Mouse (Mus musculus): ENCODE data around the gene Lcmt1. TPM values are rescaled to one million over a fixed set of nuclear protein-coding genes. Genes with fewer than 3 reads are reported as not detected.

Lcmt1 gene
- total and polyA plus RNA-seq, 2 experiments from 2014 or later: 93.1 to 122 TPM

- H3K4me1 ChIP-seq (ENCODE audit: insufficient read depth): no peaks in the 10 kb centered on the region
- H3K27me3 ChIP-seq (ENCODE audit: insufficient read depth, low read length): no peaks in the 10 kb centered on the region
- TF ChIP-seq CTCF (IDR thresholded peaks at IDR 0.05; ENCODE audit: low read depth): no peak
- H3K9ac ChIP-seq: no peak overlapping the region
- H3K4me2 ChIP-seq (ENCODE audit: low read depth): no peak overlapping the region
- DNase-seq: no peak
- H3K27ac ChIP-seq (ENCODE audit: low read depth, low read length): no peak overlapping the region
- no peak overlapping the region for H3K4me3 ChIP-seq (ENCODE audit: low read depth, low read length)
- no peak for ATAC-seq
- no peaks in the 10 kb centered on the region for H3K9me3 ChIP-seq (ENCODE audit: low read length)
- peaks cover 18% of the 10 kb centered on the region for H3K36me3 ChIP-seq (ENCODE audit: insufficient read depth)
- WGBS: 81% methylated on average over 4 of the region's 4 CpGs
Observed at GRCm38 (mm10) chr7:123399286-123399685, 29.7 kb downstream of the Lcmt1 start.

DNA sequence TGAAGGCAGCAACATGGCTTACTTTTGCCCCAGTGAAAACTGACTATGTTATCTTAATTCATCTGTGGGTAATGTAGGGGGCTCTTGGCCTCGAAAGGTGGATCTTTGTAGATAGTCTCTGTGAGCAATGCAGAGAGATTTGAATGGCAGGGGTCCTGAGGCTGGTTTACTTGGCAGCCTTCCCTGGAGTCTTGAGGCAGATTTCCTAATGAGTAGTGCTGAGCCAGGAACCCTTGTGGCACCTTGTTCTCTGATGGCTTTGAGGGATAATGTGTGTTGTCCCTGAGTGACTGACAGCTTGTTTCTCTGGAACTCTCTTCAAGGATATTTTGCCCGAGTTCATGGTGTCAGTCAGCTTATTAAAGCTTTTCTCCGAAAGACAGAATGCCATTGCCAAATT lies 31.5 kb downstream of the Lcmt1 start:
- no peak for DNase-seq
- H3K9me3 ChIP-seq (ENCODE audit: low read length): no peaks in the 10 kb centered on the region
- H3K36me3 ChIP-seq (ENCODE audit: insufficient read depth): peaks cover 30% of the 10 kb centered on the region
- H3K4me2 ChIP-seq (ENCODE audit: low read depth): no peak overlapping the region
- no peaks in the 10 kb centered on the region for H3K27me3 ChIP-seq (ENCODE audit: insufficient read depth, low read length)
- TF ChIP-seq CTCF (IDR thresholded peaks at IDR 0.05; ENCODE audit: low read depth): no peak
- no peak overlapping the region for H3K9ac ChIP-seq
- 37% methylated on average over 3 of the region's 3 CpGs for WGBS
- H3K27ac ChIP-seq (ENCODE audit: low read depth, low read length): no peak overlapping the region
- no peak for ATAC-seq
- H3K4me3 ChIP-seq (ENCODE audit: low read depth, low read length): no peak overlapping the region
- H3K4me1 ChIP-seq (ENCODE audit: insufficient read depth): no peaks in the 10 kb centered on the region

- no peak overlapping the region for H3K9ac ChIP-seq
- ATAC-seq (no peak), DNase-seq (no peak)
- no peak for TF ChIP-seq CTCF (IDR thresholded peaks at IDR 0.05; ENCODE audit: low read depth)
- H3K4me2 ChIP-seq (ENCODE audit: low read depth): no peak overlapping the region
- H3K36me3 ChIP-seq (ENCODE audit: insufficient read depth): peaks cover 31% of the 10 kb centered on the region
- H3K4me1 ChIP-seq (ENCODE audit: insufficient read depth): no peaks in the 10 kb centered on the region
- no peak overlapping the region for H3K4me3 ChIP-seq (ENCODE audit: low read depth, low read length)
- no peaks in the 10 kb centered on the region for H3K9me3 ChIP-seq (ENCODE audit: low read length)
- no peaks in the 10 kb centered on the region for H3K27me3 ChIP-seq (ENCODE audit: insufficient read depth, low read length)
- H3K27ac ChIP-seq (ENCODE audit: low read depth, low read length): no peak overlapping the region
- 80% methylated on average over 6 of the region's 6 CpGs for WGBS
Observed at GRCm38 (mm10) chr7:123404198-123404597, 34.6 kb downstream of the Lcmt1 start.

GRCm38 (mm10) chr7:123405619-123406018 lies 36.0 kb downstream of the Lcmt1 start:
- H3K9me3 ChIP-seq (ENCODE audit: low read length): no peaks in the 10 kb centered on the region
- no peak for DNase-seq
- H3K36me3 ChIP-seq (ENCODE audit: insufficient read depth): peaks cover 31% of the 10 kb centered on the region
- H3K4me3 ChIP-seq (ENCODE audit: low read depth, low read length): no peak overlapping the region
- H3K4me1 ChIP-seq (ENCODE audit: insufficient read depth): no peaks in the 10 kb centered on the region
- TF ChIP-seq CTCF (IDR thresholded peaks at IDR 0.05; ENCODE audit: low read depth): no peak
- no peak overlapping the region for H3K9ac ChIP-seq
- no peaks in the 10 kb centered on the region for H3K27me3 ChIP-seq (ENCODE audit: insufficient read depth, low read length)
- H3K4me2 ChIP-seq (ENCODE audit: low read depth): no peak overlapping the region
- no peak overlapping the region for H3K27ac ChIP-seq (ENCODE audit: low read depth, low read length)
- no peak for ATAC-seq
- WGBS: 93% methylated on average over 3 of the region's 3 CpGs

GRCm38 (mm10) chr7:123406988-123407387 lies 37.4 kb downstream of the Lcmt1 start:
- H3K4me3 ChIP-seq (ENCODE audit: low read depth, low read length): no peak overlapping the region
- no peaks in the 10 kb centered on the region for H3K9me3 ChIP-seq (ENCODE audit: low read length)
- no peak overlapping the region for H3K4me2 ChIP-seq (ENCODE audit: low read depth)
- H3K27ac ChIP-seq (ENCODE audit: low read depth, low read length): no peak overlapping the region
- no peaks in the 10 kb centered on the region for H3K4me1 ChIP-seq (ENCODE audit: insufficient read depth)
- 70% methylated on average over 4 of the region's 4 CpGs for WGBS
- no peak for TF ChIP-seq CTCF (IDR thresholded peaks at IDR 0.05; ENCODE audit: low read depth)
- ATAC-seq: no peak
- DNase-seq: no peak
- H3K36me3 ChIP-seq (ENCODE audit: insufficient read depth): peaks cover 37% of the 10 kb centered on the region
- H3K27me3 ChIP-seq (ENCODE audit: insufficient read depth, low read length): no peaks in the 10 kb centered on the region
- H3K9ac ChIP-seq: no peak overlapping the region

- no peak for DNase-seq
- Histone ChIP-seq H3K27ac (ENCODE audit: low read depth, low read length) (no peak overlapping the region), H3K9ac (no peak overlapping the region), H3K9me3 (ENCODE audit: low read length) (no peaks in the 10 kb centered on the region), H3K4me3 (ENCODE audit: low read depth, low read length) (no peak overlapping the region), H3K4me2 (ENCODE audit: low read depth) (no peak overlapping the region), H3K27me3 (ENCODE audit: insufficient read depth, low read length) (no peaks in the 10 kb centered on the region), H3K36me3 (ENCODE audit: insufficient read depth) (peaks cover 23% of the 10 kb centered on the region), H3K4me1 (ENCODE audit: insufficient read depth) (no peaks in the 10 kb centered on the region)
- no peak for ATAC-seq
- WGBS: 87% methylated on average over 7 of the region's 7 CpGs
- no peak for TF ChIP-seq CTCF (IDR thresholded peaks at IDR 0.05; ENCODE audit: low read depth)
Observed at GRCm38 (mm10) chr7:123410502-123410901, 40.9 kb downstream of the Lcmt1 start.

- Histone ChIP-seq H3K4me1 (ENCODE audit: insufficient read depth) (no peaks in the 10 kb centered on the region), H3K9ac (no peak overlapping the region), H3K4me3 (ENCODE audit: low read depth, low read length) (no peak overlapping the region), H3K27me3 (ENCODE audit: insufficient read depth, low read length) (no peaks in the 10 kb centered on the region), H3K36me3 (ENCODE audit: insufficient read depth) (peaks cover 21% of the 10 kb centered on the region), H3K27ac (ENCODE audit: low read depth, low read length) (no peak overlapping the region), H3K4me2 (ENCODE audit: low read depth) (no peak overlapping the region), H3K9me3 (ENCODE audit: low read length) (no peaks in the 10 kb centered on the region)
- DNase-seq (no peak), ATAC-seq (no peak)
- 87% methylated on average over 1 of the region's 1 CpGs for WGBS
- TF ChIP-seq CTCF (IDR thresholded peaks at IDR 0.05; ENCODE audit: low read depth): no peak
Observed at GRCm38 (mm10) chr7:123411109-123411508, 41.5 kb downstream of the Lcmt1 start.

DNA sequence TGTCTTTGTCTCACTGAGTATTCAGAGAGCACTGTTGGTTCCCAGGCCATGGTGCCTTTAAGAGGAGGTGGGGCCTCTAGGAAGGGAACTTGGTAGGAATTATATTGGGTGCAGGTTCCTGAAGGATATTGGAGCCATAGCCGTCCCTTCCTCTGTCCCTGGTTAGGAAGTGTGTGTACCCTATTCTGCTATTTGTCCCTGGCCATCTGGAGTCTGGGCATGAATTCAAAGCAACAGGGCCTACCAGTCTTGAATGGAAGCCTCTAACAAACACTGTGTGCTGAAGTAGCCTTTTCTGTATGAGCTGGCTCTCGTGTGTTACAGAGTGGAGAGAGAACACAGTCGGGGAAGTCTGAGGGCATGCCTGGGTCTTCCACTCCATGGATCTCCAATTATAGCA lies 42.6 kb downstream of the Lcmt1 start:
- peaks cover 20% of the 10 kb centered on the region for H3K36me3 ChIP-seq (ENCODE audit: insufficient read depth)
- no peak for TF ChIP-seq CTCF (IDR thresholded peaks at IDR 0.05; ENCODE audit: low read depth)
- no peak overlapping the region for H3K27ac ChIP-seq (ENCODE audit: low read depth, low read length)
- no peak overlapping the region for H3K4me2 ChIP-seq (ENCODE audit: low read depth)
- H3K27me3 ChIP-seq (ENCODE audit: insufficient read depth, low read length): no peaks in the 10 kb centered on the region
- H3K9me3 ChIP-seq (ENCODE audit: low read length): no peaks in the 10 kb centered on the region
- no peak overlapping the region for H3K4me3 ChIP-seq (ENCODE audit: low read depth, low read length)
- no peaks in the 10 kb centered on the region for H3K4me1 ChIP-seq (ENCODE audit: insufficient read depth)
- H3K9ac ChIP-seq: no peak overlapping the region
- WGBS: 49% methylated on average over 3 of the region's 3 CpGs
- ATAC-seq: peak; percentile 50
- peak; percentile 17 for DNase-seq
